Mouse (Mus musculus): Measurements from ENCODE around the gene Btbd7.

DNA sequence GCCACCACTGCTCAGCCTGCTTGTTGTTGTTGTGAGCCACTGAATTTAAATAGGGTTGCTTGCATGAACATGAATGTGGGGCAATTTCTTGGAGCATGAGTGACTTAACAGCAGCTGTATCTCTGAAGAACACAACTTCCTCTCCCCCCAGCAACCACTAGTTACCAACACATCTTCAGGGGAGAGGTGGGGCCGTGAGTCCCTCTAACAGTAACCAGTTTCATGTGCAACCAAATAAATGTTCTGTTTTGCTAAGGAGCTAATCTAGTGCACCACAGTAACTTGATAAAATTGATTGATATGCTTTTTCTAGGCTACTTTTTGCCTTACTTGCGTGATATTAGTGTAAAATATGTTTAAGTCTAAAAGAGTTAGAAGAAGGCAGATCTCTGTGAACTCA, 78.7 kb downstream of the Btbd7 start:
- TF ChIP-seq CTCF (IDR thresholded peaks at IDR 0.05; ENCODE audit: extremely low read depth, insufficient read depth, low read length) (no peak), POLR2A (IDR thresholded peaks at IDR 0.05; ENCODE audit: extremely low read depth, insufficient read depth, low read length) (no peak)
